Mouse (Mus musculus): ENCODE measurements around the gene Srsf3.
"Not testable (repeated sequence)": the region's sequence is repeated elsewhere in the genome, so short reads cannot be mapped to it uniquely, and the experiment has no call there.

Srsf3 gene

DNA sequence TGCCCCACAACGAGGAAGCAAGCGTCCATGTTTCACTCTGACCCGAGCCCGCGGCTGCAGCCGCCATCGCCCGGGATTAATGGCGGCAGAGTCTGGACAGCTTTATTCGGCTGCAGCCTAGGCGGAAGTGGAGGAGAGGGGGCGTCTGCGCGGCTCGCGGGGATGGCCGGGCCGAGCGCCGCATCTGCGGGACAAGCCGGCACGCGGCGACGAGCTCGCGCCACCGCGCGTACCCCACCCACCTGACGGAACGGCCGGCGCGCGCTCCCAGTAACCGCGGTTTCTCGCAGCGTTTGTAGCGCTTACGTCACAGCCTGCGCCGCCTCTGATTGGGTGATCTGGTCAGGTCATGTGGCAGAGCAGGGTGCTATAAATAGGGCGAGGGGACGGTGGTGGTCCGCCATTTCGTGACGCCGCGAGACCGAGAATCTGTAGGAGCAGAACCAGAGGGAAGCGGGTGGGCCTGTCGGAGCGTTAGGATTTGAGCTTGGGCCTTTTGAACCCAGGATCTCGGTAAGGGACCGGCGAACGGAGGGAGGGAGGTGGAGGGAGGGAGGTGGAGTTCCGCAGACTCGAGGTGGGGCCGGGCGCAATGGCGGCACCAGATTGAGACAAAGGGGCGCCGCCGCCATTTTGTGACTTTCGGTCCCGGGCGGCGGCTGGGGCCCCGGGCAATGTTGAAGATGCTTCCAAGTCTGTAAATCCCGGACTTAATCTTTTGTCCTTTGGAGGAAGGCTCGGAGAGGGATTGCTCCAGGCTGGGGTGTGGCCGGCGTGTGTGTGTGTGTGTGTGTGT is at the start of gene Srsf3:
TSS of gene Srsf3 (plus strand) at position 355 of the 796 bp plus-strand sequence.
- DNase-seq (ENCODE audit: extremely low read depth, insufficient read length, low spot score), result peak; percentile 98

GRCm38 (mm10) chr17:28984724-28985420 is 47.6 kb upstream of the Srsf3 start:
- DNase-seq (ENCODE audit: extremely low read depth, insufficient read length, low spot score), result no peak

GRCm38 (mm10) chr17:28986833-28987232 is 45.6 kb upstream of the Srsf3 start:
- no peak for DNase-seq (ENCODE audit: extremely low read depth, insufficient read length, low spot score)

DNA sequence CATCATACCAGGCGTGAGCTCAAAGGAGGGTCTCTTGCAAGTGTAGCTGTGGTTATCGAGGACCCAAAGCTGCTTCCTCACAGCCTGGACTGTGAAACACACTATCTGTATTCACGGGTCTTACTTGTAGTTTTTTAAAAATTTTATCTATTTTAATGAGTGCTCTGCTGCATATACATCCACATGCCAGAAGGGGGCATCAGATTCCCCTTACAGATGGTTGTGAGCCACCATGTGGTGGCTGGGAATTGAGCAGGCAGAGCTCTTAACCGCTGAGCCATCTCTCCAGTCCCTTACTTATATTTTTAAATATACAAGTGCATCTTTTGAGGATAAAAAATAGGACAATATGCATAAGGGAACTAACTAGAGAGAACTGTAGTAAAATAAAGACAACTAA is 44.7 kb upstream of the Srsf3 start:
- DNase-seq (ENCODE audit: extremely low read depth, insufficient read length, low spot score), result peak; percentile 34

GRCm38 (mm10) chr17:28988291-28988690 is 44.1 kb upstream of the Srsf3 start:
- no peak for DNase-seq (ENCODE audit: extremely low read depth, insufficient read length, low spot score)

DNA sequence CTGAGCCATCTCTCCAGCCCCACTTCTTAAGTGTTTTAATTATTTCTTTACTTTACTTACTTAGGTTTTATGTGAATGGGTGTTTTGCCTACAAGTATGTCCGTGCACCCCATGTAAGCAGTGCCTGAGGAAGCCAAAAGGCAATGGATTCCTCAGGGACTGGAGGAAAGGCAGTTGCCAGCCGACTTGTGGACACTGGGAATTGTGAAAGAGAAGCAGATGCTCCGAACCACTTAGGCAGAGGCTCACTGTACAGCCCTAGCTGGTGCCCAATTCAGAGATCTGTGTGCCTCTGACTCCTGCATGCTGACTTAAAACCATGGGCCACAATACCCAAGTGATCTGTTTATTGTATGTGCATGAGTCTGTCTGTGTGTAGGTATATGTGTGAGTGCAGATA is 43.4 kb upstream of the Srsf3 start:
- no peak for DNase-seq (ENCODE audit: extremely low read depth, insufficient read length, low spot score)

- no peak for DNase-seq (ENCODE audit: extremely low read depth, insufficient read length, low spot score)
Observed at GRCm38 (mm10) chr17:28990060-28990459, 42.4 kb upstream of the Srsf3 start.

DNA sequence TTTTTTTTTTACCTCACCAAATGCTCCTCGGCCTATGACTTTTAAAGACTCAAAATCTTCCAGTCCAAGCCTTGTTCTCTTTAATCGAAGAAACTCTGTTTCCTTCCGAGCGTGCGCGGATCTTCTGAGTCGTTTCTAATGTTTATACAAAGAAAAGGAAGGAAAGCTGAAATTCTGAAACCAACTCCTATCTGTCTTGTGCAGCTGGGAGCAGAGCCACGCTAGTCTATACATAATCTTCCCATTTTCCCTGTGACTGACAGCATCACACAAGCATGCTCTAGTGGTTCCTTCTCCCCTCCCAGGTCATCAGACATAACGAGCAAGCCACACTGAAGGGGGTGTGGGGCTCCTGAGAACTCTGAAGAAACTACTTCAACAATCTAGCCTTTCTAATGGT is 41.1 kb upstream of the Srsf3 start:
- no peak for DNase-seq (ENCODE audit: extremely low read depth, insufficient read length, low spot score)

DNA sequence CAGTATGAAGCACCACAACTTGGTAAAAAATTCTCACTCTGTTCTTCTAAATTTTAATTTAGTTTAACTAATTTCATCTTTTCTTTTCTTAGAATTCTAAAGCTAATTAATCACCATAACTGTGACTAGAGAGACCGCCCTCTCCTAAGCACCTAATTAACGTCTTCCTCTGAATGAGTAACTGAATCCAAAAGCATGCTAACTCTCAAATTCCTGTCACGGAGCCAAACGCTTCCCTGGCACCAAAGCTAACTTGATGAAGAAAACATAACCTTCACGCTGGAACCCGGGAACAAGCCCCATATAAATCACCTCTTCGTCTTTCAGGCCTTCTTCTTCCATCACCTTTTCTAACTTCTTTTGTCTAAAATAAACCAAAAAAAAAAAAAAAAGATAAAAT is 40.3 kb upstream of the Srsf3 start:
- DNase-seq (ENCODE audit: extremely low read depth, insufficient read length, low spot score), result no peak

GRCm38 (mm10) chr17:28993004-28993403 is 39.4 kb upstream of the Srsf3 start:
- DNase-seq (ENCODE audit: extremely low read depth, insufficient read length, low spot score), result not testable (repeated sequence)

DNA sequence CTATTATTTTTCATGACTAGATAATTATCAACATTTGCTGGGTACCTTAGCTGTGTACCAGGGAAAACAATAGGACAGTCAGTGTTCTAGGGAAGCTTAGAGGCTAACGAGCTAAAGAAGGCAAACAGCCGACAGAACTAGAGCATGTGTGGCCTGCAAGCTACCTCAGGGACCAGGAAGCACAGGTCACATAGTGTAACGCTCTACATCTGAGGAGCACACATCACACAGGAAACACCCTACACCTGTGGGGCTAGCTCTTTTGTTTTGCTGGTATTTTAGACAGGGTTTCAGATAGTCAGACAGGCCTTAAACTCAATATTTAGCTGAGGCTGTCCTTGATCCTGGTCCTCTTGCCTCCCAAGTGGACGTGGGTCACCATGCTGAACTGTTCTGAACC is 37.8 kb upstream of the Srsf3 start:
- no peak for DNase-seq (ENCODE audit: extremely low read depth, insufficient read length, low spot score)

DNA sequence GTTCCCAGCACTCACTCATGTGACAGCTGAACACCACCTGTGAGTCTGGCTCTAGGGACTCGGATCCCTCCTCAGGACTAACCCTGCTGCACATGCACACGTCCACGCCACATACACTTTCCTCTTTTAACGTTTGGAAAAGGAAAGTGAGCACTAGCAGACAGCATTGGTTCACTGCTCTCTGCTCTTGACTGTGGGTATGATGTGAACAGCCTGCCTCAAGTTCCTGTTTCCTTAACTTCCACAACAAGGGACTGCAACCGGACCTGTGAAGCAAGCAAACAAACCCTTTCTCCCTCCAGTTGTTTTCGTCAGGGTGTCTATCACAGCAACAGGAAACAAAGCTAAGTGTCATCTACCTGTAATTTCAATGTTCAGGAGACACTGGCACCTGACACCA is 32.0 kb upstream of the Srsf3 start:
- DNase-seq (ENCODE audit: extremely low read depth, insufficient read length, low spot score), result no peak

- DNase-seq (ENCODE audit: extremely low read depth, insufficient read length, low spot score), result no peak
Observed at GRCm38 (mm10) chr17:29003740-29004139, 28.7 kb upstream of the Srsf3 start.

DNA sequence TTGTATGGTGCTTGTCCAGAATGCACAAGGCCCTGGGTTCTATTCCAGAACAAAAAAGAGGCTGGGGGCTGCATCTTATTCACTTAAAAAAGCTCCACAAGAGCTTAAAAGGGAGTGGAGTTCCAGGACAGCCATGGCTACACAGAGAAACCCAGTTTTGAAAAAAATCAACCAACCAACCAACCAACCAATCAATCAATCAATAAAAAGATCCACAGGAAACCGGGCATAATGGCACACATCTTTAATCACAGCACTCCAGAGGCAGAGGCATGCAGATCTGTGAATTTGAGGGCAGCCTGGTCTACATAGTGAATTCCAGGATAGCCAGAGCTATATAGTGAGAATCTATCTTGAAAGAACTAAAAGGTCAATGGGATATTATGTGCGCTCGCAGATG is 27.4 kb upstream of the Srsf3 start:
- no peak for DNase-seq (ENCODE audit: extremely low read depth, insufficient read length, low spot score)

DNA sequence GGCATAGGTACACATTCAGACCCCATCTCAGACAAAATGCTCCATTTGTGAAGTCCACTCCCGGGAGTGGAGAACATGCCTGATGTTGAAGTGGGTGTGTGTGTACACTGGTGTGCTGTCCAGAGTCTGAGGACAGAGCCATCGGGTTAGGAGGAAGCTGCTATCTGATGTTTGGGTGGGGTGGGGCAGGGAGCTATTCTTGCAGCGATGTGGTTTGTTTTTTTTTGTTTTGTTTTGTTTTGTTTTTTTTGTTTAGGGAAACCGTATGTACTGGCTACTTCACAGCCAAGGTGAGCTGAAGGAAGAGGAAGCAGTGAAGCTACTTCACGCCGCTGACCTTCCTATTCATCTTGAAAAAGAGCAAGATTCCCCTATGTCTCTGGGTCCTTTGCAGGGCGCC is 25.6 kb upstream of the Srsf3 start:
- DNase-seq (ENCODE audit: extremely low read depth, insufficient read length, low spot score), result no peak

DNA sequence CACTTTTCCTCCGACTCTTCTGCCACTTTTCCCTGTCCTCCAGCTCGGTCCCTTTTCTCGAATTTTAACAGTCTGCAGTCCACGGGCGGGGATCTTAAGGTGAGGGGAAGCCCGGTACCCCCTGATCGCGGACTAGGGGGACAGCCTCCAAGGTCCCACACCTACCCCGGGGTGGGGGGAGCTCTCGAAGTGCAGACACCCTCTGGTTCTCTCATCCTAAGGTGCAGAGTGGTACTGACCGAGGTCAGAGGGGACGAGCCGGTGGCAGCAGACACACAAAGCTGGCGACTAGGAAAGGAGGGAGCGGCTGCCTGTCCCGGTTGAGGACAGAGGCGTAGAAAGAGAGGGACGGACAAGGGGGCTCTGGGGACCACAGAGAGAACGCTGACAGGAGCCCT is 25.2 kb upstream of the Srsf3 start:
- no peak for DNase-seq (ENCODE audit: extremely low read depth, insufficient read length, low spot score)

GRCm38 (mm10) chr17:29007641-29008325 is 24.6 kb upstream of the Srsf3 start, which contains the start of gene Stk38:
TSS of gene Stk38 (minus strand) at chr17:29007995.
- DNase-seq (ENCODE audit: extremely low read depth, insufficient read length, low spot score), result peak; percentile 89

GRCm38 (mm10) chr17:29008326-29008650 is 24.1 kb upstream of the Srsf3 start:
- DNase-seq (ENCODE audit: extremely low read depth, insufficient read length, low spot score), result no peak

DNA sequence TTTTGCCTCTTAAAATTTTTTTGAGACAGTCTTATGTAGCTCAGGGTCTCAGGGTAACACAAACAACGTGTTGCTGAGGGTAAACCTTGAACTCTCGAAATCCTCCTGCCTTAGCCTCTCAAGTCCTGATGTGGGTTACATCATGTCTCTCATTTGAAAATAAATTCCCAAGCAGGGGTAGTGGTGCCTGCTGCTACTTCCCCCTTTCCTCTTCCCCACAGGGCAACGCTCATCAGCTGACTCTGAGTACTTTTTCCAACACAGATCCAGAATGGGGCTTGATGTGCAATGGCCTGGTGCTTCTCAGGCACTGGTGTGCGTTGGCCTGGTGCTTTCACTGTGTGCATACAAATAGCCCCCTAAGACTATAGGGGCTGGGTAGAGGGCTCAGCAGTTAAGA is 23.2 kb upstream of the Srsf3 start:
- DNase-seq (ENCODE audit: extremely low read depth, insufficient read length, low spot score), result no peak

GRCm38 (mm10) chr17:29014235-29014634 is 18.2 kb upstream of the Srsf3 start:
- DNase-seq (ENCODE audit: extremely low read depth, insufficient read length, low spot score), result no peak

- DNase-seq (ENCODE audit: extremely low read depth, insufficient read length, low spot score), result peak; percentile 23
Observed at GRCm38 (mm10) chr17:29015638-29016037, 16.8 kb upstream of the Srsf3 start.

- DNase-seq (ENCODE audit: extremely low read depth, insufficient read length, low spot score), result no peak
Observed at GRCm38 (mm10) chr17:29016705-29017104, 15.7 kb upstream of the Srsf3 start.

All from 3134 (cell line).